Mouse (Mus musculus) hindbrain, embryonic 14.5 days (tissue): Measurements from ENCODE around the gene Rragb. TPM values are rescaled to one million over a fixed set of nuclear protein-coding genes. Genes with fewer than 3 reads are reported as not detected.
A peak's percentile ranks its signal among the peaks of the same experiment; 100 is the strongest.
"Not testable (repeated sequence)": the region's sequence is repeated elsewhere in the genome, so short reads cannot be mapped to it uniquely, and the experiment has no call there.

ENCODE experiments used
- ATAC-seq: fragments of 200-750 bp; cut with Nextera tagmentation; 2 replicates; pipeline ENCODE4 v1.8.0; 2017; ENCODE audit warnings: moderate number of reproducible peaks, mild to moderate bottlenecking, moderate TSS enrichment, moderate library complexity; ENCODE audit not compliant: low FRiP score
- DNase-seq: peaks from one replicate; pipeline ENCODE4 v3.0.0-alpha.2; 2015; ENCODE audit warnings: low spot score
- H3K27ac ChIP-seq: fragments of 300-500 bp; sonication (generic); 2 replicates; pipeline ENCODE4 v1.5.1; 2014; ENCODE audit warnings: mild to moderate bottlenecking, moderate library complexity
- H3K27me3 ChIP-seq: fragments of 300-500 bp; sonication (generic); 2 replicates; pipeline ENCODE4 v1.6.1; 2014; ENCODE audit warnings: mild to moderate bottlenecking, low read length, mixed read lengths; ENCODE audit not compliant: control insufficient read depth, insufficient read depth
- H3K36me3 ChIP-seq: fragments of 300-500 bp; sonication (generic); replicated peaks from 2 replicates; pipeline ENCODE4 v1.6.1; 2014; ENCODE audit not compliant: control insufficient read depth, insufficient read depth
- H3K4me1 ChIP-seq: fragments of 300-500 bp; sonication (generic); replicated peaks from 2 replicates; pipeline ENCODE4 v1.6.1; 2014; ENCODE audit warnings: antibody characterized with exemption, low read length, mixed read lengths; ENCODE audit not compliant: control insufficient read depth, insufficient read depth
- H3K4me2 ChIP-seq: fragments of 300-500 bp; sonication (generic); replicated peaks from 2 replicates; pipeline ENCODE4 v1.6.1; 2014; ENCODE audit warnings: mild to moderate bottlenecking, moderate library complexity
- H3K4me3 ChIP-seq: fragments of 300-500 bp; sonication (generic); replicated peaks from 2 replicates; pipeline ENCODE4 v1.5.1; 2014; ENCODE audit warnings: mild to moderate bottlenecking, low read length
- H3K9ac ChIP-seq: fragments of 300-500 bp; sonication (generic); 2 replicates; pipeline ENCODE4 v1.6.1; 2014
- H3K9me3 ChIP-seq: fragments of 300-500 bp; sonication (generic); 2 replicates; pipeline ENCODE4 v1.6.1; 2016; ENCODE audit warnings: low read length; ENCODE audit not compliant: control insufficient read depth
- WGBS: fragments of 180-500 bp; shearing (Covaris S2); extraction: QIAGEN DNeasy Blood & Tissue Kit; methylation state at CpG from one replicate; pipeline ENCODE4 v1.1.7; 2014; 5-methylcytosine and 5-hydroxymethylcytosine counted together
- polyA plus RNA-seq: library from polyadenylated mRNA; unstranded; fragments of >200 nt; fragmentation: Nextera tagmentation; extraction: Ambion mirVana; gene quantifications from 2 replicates; pipeline ENCODE4 v1.2.1, GENCODE M21; 2014

The Rragb gene
- 10.0 TPM in 2 replicates for polyA plus RNA-seq

- ATAC-seq (peak; percentile 99), DNase-seq (peak; percentile 74)
- Histone ChIP-seq H3K27me3 (no peaks in the 10 kb centered on the region; the same call in none of the 2 replicates), H3K4me3 (peak within 1 kb of the TSS; percentile 53), H3K27ac (peak within 1 kb of the TSS; percentile 51), H3K9ac (peak within 1 kb of the TSS; percentile 55), H3K36me3 (no peaks in the 10 kb centered on the region), H3K9me3 (no peaks in the 10 kb centered on the region), H3K4me2 (peak within 1 kb of the TSS; percentile 58), H3K4me1 (no peaks in the 10 kb centered on the region)
- WGBS, result 16% methylated on average over 47 of the region's 47 CpGs
These were observed at the start of gene Rragb for GRCm38 (mm10) chrX:153139734-153140515. TSS of gene Rragb (plus strand) at chrX:153139981.

DNA sequence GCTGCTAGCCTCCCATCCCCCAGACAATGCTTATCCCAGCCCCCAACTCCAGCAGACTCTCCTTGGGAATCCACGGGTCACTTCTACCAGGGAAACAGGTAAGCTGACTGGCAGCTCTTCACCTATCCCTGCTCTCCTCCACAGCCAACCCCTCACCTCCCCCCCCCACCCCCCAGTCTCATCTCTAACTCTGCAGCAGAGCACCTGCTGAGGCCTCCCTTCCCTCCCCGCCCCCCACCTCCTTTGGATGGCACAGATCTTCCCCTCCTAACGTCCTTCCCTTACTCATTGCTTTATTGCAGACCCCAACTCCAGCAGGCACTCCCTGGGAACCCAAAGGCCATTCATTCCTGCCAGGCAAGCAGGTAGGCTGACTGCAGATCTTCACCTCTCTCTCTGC, 21.3 kb upstream of the Rragb start, which contains the start of gene Foxr2:
Foxr2 (plus strand) TSS at position 301 of the 400 bp plus-strand sequence.
- no peak within 1 kb of the TSS for H3K27ac ChIP-seq
- no peaks in the 10 kb centered on the region for H3K9me3 ChIP-seq
- H3K4me3 ChIP-seq, result no peak within 1 kb of the TSS
- H3K36me3 ChIP-seq, result no peaks in the 10 kb centered on the region
- H3K27me3 ChIP-seq, result no peaks in the 10 kb centered on the region; the same call in 1 of the 2 replicates
- no peak within 1 kb of the TSS for H3K9ac ChIP-seq
- no peak for ATAC-seq
- H3K4me1 ChIP-seq, result no peaks in the 10 kb centered on the region
- 23% methylated on average over 2 of the region's 3 CpGs for WGBS
- H3K4me2 ChIP-seq, result no peak within 1 kb of the TSS
- no peak for DNase-seq

- DNase-seq (no peak), ATAC-seq (no peak)
- Histone ChIP-seq H3K9ac (no peak overlapping the region), H3K27ac (no peak overlapping the region), H3K4me1 (no peaks in the 10 kb centered on the region), H3K27me3 (no peaks in the 10 kb centered on the region; the same call in 1 of the 2 replicates), H3K9me3 (no peaks in the 10 kb centered on the region), H3K4me2 (no peak overlapping the region), H3K36me3 (no peaks in the 10 kb centered on the region), H3K4me3 (no peak overlapping the region)
- 28% methylated on average over 2 of the region's 2 CpGs for WGBS
These were observed 20.8 kb upstream of the Rragb start for GRCm38 (mm10) chrX:153119013-153119412.

DNA sequence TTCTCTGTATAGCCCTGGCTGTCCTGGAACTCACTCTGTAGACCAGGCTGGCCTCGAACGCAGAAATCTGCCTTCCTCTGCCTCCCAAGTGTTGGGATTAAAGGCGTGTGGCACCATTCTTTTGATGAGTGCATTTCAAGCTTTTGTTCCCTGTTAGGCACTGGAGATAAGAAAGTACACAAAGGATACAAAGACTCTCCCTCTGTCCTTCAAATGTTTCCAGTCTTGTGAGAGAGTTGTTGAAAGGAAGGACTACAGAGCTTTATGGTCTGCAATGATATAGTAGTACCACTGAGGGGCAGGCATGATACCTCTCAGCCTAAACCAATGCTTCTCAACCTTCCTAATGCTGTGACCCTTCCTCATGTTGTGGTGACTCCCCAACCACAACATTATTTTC, 2.9 kb downstream of the Rragb start:
- Histone ChIP-seq H3K9me3 (no peaks in the 10 kb centered on the region), H3K4me1 (no peaks in the 10 kb centered on the region), H3K4me3 (no peak overlapping the region), H3K27me3 (no peaks in the 10 kb centered on the region; the same call in none of the 2 replicates), H3K4me2 (no peak overlapping the region), H3K27ac (no peak overlapping the region), H3K9ac (no peak overlapping the region), H3K36me3 (no peaks in the 10 kb centered on the region)
- ATAC-seq (no peak), DNase-seq (no peak)
- WGBS, result 66% methylated on average over 3 of the region's 3 CpGs

- Histone ChIP-seq H3K4me1 (no peaks in the 10 kb centered on the region), H3K27ac (no peak overlapping the region), H3K36me3 (no peaks in the 10 kb centered on the region), H3K4me3 (no peak overlapping the region), H3K9me3 (no peaks in the 10 kb centered on the region), H3K9ac (no peak overlapping the region), H3K4me2 (no peak overlapping the region), H3K27me3 (no peaks in the 10 kb centered on the region)
- DNase-seq (no peak), ATAC-seq (no peak)
- WGBS, result 11% methylated on average over 1 of the region's 1 CpGs
These were observed 12.0 kb downstream of the Rragb start for GRCm38 (mm10) chrX:153151766-153152165.

DNA sequence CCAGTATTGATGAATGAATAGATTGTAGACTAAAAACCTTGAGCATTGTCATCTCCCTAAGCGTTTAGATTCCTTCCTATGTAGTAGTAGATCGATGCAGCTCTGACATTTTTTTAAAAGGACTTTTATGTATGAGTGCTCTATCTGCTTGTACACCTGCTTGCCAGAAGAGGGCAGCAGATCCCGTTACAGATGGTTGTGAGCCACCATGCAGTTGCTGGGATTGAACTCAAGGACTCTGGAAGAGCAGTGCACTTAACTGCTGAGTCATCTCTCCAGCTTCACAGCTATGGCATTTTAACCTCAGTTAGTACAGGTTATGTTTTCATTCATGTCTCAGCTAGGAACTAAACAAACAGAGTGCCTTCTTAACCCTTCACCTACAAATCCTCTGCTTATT, 15.5 kb downstream of the Rragb start:
- H3K4me2 ChIP-seq, result no peak overlapping the region
- H3K36me3 ChIP-seq, result no peaks in the 10 kb centered on the region
- no peak overlapping the region for H3K9ac ChIP-seq
- H3K4me3 ChIP-seq, result no peak overlapping the region
- H3K9me3 ChIP-seq, result no peaks in the 10 kb centered on the region
- DNase-seq (no peak), ATAC-seq (no peak)
- no peak overlapping the region for H3K27ac ChIP-seq
- H3K4me1 ChIP-seq, result no peaks in the 10 kb centered on the region
- no peaks in the 10 kb centered on the region for H3K27me3 ChIP-seq
- 64% methylated on average over 3 of the region's 3 CpGs for WGBS

DNA sequence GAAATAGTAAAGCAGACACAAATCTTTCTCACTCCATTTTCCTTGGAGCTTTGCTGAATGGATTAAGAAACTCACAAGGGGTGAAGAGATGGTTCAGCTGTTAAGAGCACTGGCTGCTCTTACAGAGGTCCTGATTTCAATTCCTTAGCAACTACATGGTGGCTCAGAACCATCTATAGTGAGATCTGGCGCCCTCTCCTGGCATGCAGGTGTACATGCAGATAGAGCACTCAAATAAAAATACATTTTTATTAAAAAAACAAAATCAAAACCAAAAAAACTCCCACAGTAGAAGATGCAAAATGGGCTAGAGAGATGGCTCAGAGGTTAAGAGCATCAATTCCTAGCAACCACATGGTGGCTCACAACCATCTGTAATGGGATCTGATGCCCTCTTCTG, 35.0 kb downstream of the Rragb start:
- Histone ChIP-seq H3K4me3 (no peak overlapping the region), H3K9ac (no peak overlapping the region), H3K9me3 (no peaks in the 10 kb centered on the region), H3K27me3 (no peaks in the 10 kb centered on the region), H3K27ac (no peak overlapping the region), H3K4me1 (no peaks in the 10 kb centered on the region), H3K36me3 (no peaks in the 10 kb centered on the region), H3K4me2 (no peak overlapping the region)
- ATAC-seq, result no peak
- no peak for DNase-seq
- WGBS, result 12% methylated on average over 1 of the region's 1 CpGs

GRCm38 (mm10) chrX:153182221-153182620, 42.4 kb downstream of the Rragb start:
- 83% methylated on average over 2 of the region's 2 CpGs for WGBS
- Histone ChIP-seq H3K36me3 (no peaks in the 10 kb centered on the region), H3K4me1 (no peaks in the 10 kb centered on the region)

DNA sequence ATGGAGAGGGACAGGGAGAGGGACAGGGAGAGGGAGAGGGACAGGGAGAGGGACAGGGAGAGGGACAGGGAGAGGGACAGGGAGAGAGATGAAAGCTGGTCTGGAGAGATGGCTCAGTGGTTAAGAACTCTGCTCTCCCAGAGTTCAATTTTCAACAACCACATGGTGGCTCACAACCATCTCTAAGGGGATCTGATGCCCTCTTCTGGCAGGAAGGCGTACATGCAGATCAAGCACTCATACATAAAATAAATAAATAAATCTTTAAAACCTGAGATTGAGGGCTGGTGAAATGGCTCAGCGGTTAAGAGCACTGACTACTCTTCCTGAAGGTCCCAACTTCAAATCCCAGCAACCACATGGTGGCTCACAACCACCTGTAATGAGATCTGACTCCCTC, 59.4 kb downstream of the Rragb start:
- not testable (repeated sequence) for H3K4me3 ChIP-seq, ATAC-seq, H3K36me3 ChIP-seq, H3K9me3 ChIP-seq, DNase-seq, H3K27me3 ChIP-seq, H3K27ac ChIP-seq, H3K4me1 ChIP-seq, H3K9ac ChIP-seq, H3K4me2 ChIP-seq
- WGBS, result 86% methylated on average over 2 of the region's 2 CpGs

More at GRCm38 (mm10) chrX:153182221-153182620, 42.4 kb downstream of the Rragb start:
- Histone ChIP-seq H3K9me3 (no peaks in the 10 kb centered on the region), H3K4me2 (no peak overlapping the region), H3K9ac (no peak overlapping the region), H3K4me3 (no peak overlapping the region), H3K27ac (no peak overlapping the region), H3K27me3 (no peaks in the 10 kb centered on the region)
- ATAC-seq, result no peak
- DNase-seq, result no peak
